8 mouse cellular contexts compared by ENCODE assay signal in genomic region chr6:100157288-100157687, GRCm38 (mm10).
DNase-seq lines count a peak whose midpoint lies in the region; ATAC-seq and TF ChIP-seq lines count a peak whose summit lies in the region.

No protein-coding gene starts in this region.

- 10% methylated on average over 7 of the region's 7 CpGs for WGBS in heart, embryonic 14.5 days
- 40% methylated on average over 7 of the region's 7 CpGs for WGBS in neural tube, embryonic 12.5 days
- WGBS in olfactory bulb, adult 2 months: 55% methylated on average over 7 of the region's 7 CpGs

- no peaks in the 10 kb centered on the region for H3K9me3 ChIP-seq in heart, embryonic 14.5 days (ENCODE audit: control insufficient read depth, low read length)
- no peaks in the 10 kb centered on the region for H3K9me3 ChIP-seq in neural tube, embryonic 12.5 days

- no peak for TF ChIP-seq CTCF in olfactory bulb, adult 2 months (IDR thresholded peaks at IDR 0.05; ENCODE audit: insufficient read depth, low read depth, low read length)

- peak; percentile 32 for ATAC-seq in heart, embryonic 14.5 days (ENCODE audit: insufficient number of reproducible peaks, insufficient read depth, low FRiP score, low read depth)
- ATAC-seq in neural tube, embryonic 12.5 days (ENCODE audit: low FRiP score, low read depth): peak; percentile 54
- peak; percentile 90 for ATAC-seq in granulocyte monocyte progenitor cell, adult 5-6 weeks (replicated peaks; ENCODE audit: poor library complexity, severe bottlenecking)

- no peak for TF ChIP-seq POLR2A in olfactory bulb, adult 2 months (IDR thresholded peaks at IDR 0.05; ENCODE audit: insufficient read depth, low read depth, low read length)

- no peak overlapping the region for H3K9ac ChIP-seq in heart, embryonic 14.5 days (ENCODE audit: low read length)
- no peak overlapping the region for H3K9ac ChIP-seq in neural tube, embryonic 12.5 days

- H3K4me3 ChIP-seq in heart, embryonic 14.5 days (ENCODE audit: control insufficient read depth in 1 of 2, insufficient read depth in 1 of 2, low read depth in 1 of 2, low read length in 2 of 2): no peak overlapping the region
- no peak overlapping the region for H3K4me3 ChIP-seq in neural tube, embryonic 12.5 days
- H3K4me3 ChIP-seq in olfactory bulb, adult 2 months (ENCODE audit: insufficient read depth, low read depth, low read length): no peak overlapping the region

- no peak overlapping the region for H3K27ac ChIP-seq in heart, embryonic 14.5 days (replicated peaks in 1 of 2; ENCODE audit: control insufficient read depth in 1 of 2, insufficient read depth in 1 of 2, low read depth in 2 of 2, low read length in 2 of 2)
- H3K27ac ChIP-seq in neural tube, embryonic 12.5 days: no peak overlapping the region
- H3K27ac ChIP-seq in olfactory bulb, adult 2 months (ENCODE audit: insufficient read depth, low read depth, low read length): 0 out of 2 replicates have a peak overlapping the region, but pooled peaks have one; percentile 10

- H3K4me1 ChIP-seq in heart, embryonic 14.5 days (ENCODE audit: control insufficient read depth in 2 of 2, insufficient read depth in 2 of 2, low read length in 2 of 2): peaks cover 15 to 21% of the 10 kb centered on the region in 2 experiments
- H3K4me1 ChIP-seq in neural tube, embryonic 12.5 days: peaks cover 29% of the 10 kb centered on the region
- H3K4me1 ChIP-seq in olfactory bulb, adult 2 months (ENCODE audit: control insufficient read depth, insufficient read depth, low read length): peaks cover 16% of the 10 kb centered on the region

- intact Hi-C loops in gastrocnemius, postnatal 36 days (cut with DNase I): no loop called here

- H3K27me3 ChIP-seq in heart, embryonic 14.5 days (ENCODE audit: control insufficient read depth, insufficient read depth, low read length): no peaks in the 10 kb centered on the region
- H3K27me3 ChIP-seq in neural tube, embryonic 12.5 days (replicated peaks): peaks cover 11% of the 10 kb centered on the region

- no peaks in the 10 kb centered on the region for H3K36me3 ChIP-seq in heart, embryonic 14.5 days (ENCODE audit: control insufficient read depth, insufficient read depth, low read length)
- no peaks in the 10 kb centered on the region for H3K36me3 ChIP-seq in neural tube, embryonic 12.5 days

- no peak overlapping the region for H3K4me2 ChIP-seq in heart, embryonic 14.5 days (ENCODE audit: low read length)
- H3K4me2 ChIP-seq in neural tube, embryonic 12.5 days (replicated peaks): no peak overlapping the region

- DNase-seq in heart, adult 8-10 months (ENCODE audit: low spot score): no peak
- no peak for DNase-seq in neural tube, embryonic 10.5 days (ENCODE audit: extremely low spot score, low spot score)
- DNase-seq in c-Kit-positive CD71-positive TER-119-positive erythroid progenitor cells, embryonic 14.5 days (ENCODE audit: low spot score): no peak
- no peak for DNase-seq in gastrocnemius, postnatal 36 days

Comparison
In these comparisons a context has a peak if more than half of its experiments do, and no peak if none do; other contexts are left out.
1. ATAC-seq: peak in every context shown above with its lines; median percentile 90 in granulocyte monocyte progenitor cell, adult 5-6 weeks; 54 in neural tube, embryonic 12.5 days; 32 in heart, embryonic 14.5 days.